Comparison of ENCODE assay signal across 19 mouse cellular contexts in the genomic region with DNA sequence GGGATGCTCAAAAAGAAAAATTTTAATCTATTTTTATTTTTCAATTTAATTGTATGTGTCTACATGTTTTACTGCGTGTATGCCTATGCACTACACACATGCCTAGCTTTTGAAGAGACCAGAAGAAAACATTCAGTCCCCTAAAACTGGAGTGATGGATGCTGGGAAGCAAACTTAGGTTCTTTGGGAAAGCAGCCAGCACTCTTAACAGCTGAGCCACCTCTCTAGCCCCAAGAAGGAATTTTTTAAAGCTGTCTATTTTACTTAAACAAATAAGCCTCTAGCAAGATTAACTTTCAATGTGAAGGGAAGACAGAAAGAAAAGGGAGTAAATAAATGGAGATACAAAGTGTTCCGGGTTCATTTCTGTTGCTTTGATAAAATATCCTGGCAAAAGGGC. TPM values are rescaled to one million over a fixed set of nuclear protein-coding genes. Genes with fewer than 3 reads are reported as not detected.
"Had no signal": no experiment of that assay in that cellular context is flagged by ENCODE, and none has a peak within 500 bp of the region (broad histone marks: within the 10 kb centered on the region; RNA-seq: fewer than 3 reads in every experiment).

No protein-coding gene starts in this region.

- H3K36me3 ChIP-seq: midbrain, embryonic 13.5 days; midbrain, embryonic 15.5 days; neural tube, embryonic 12.5 days; stomach, embryonic 15.5 days had no signal

- H3K4me3 ChIP-seq: megakaryocyte, embryonic 14.5 days; midbrain, embryonic 13.5 days; midbrain, embryonic 15.5 days; neural tube, embryonic 12.5 days; stomach, embryonic 15.5 days had no signal

- H3K27me3 ChIP-seq: megakaryocyte, embryonic 14.5 days; midbrain, embryonic 13.5 days; midbrain, embryonic 15.5 days; neural tube, embryonic 12.5 days; stomach, embryonic 15.5 days had no signal

- H3K27ac ChIP-seq: macrophage; midbrain, embryonic 13.5 days; midbrain, embryonic 15.5 days; neural tube, embryonic 12.5 days; stomach, embryonic 15.5 days; stomach, postnatal 0 days had no signal

- H3K9me3 ChIP-seq: midbrain, embryonic 13.5 days; midbrain, embryonic 15.5 days; neural tube, embryonic 12.5 days; stomach, embryonic 15.5 days had no signal

- H3K4me2 ChIP-seq: midbrain, embryonic 11.5 days; midbrain, embryonic 13.5 days; midbrain, embryonic 15.5 days; neural tube, embryonic 12.5 days; stomach, embryonic 15.5 days had no signal

- DNase-seq: liver, postnatal 0 days; lung, adult 2 months; lung, postnatal 10 days; lung, postnatal 36 days; right cerebral cortex, postnatal 14 days; thymus, adult 2 months; thymus, postnatal 25 days; thymus, postnatal 4 days had no signal

- H3K4me1 ChIP-seq: megakaryocyte, embryonic 14.5 days; midbrain, embryonic 13.5 days; midbrain, embryonic 15.5 days; neural tube, embryonic 12.5 days; stomach, embryonic 15.5 days had no signal

- H3K9ac ChIP-seq: liver, postnatal 0 days; midbrain, embryonic 13.5 days; midbrain, embryonic 15.5 days; neural tube, embryonic 12.5 days; stomach, embryonic 15.5 days had no signal

- ATAC-seq: liver, postnatal 0 days; midbrain, embryonic 13.5 days; midbrain, embryonic 15.5 days had no signal

RNA-seq across cellular contexts. Expression of a gene that starts 52.3 kb away (rescaled TPM):
- total RNA-seq: megakaryocyte progenitor cell, adult 5-6 weeks; monocyte, adult 5-6 weeks; neutrophil, adult 5-6 weeks had no signal
- polyA plus RNA-seq: macrophage had no signal
